Mouse (Mus musculus) lung, embryonic 16.5 days (tissue): ENCODE results near the gene Rad51b. TPM values are rescaled to one million over a fixed set of nuclear protein-coding genes. Genes with fewer than 3 reads are reported as not detected.
A peak's percentile ranks its signal among the peaks of the same experiment; 100 is the strongest.

Source experiments
- ATAC-seq: fragments of 200-750 bp; cut with Nextera tagmentation; 2 replicates; pipeline ENCODE4 v1.8.0; 2017; ENCODE audit warnings: low read depth, mild to moderate bottlenecking, moderate library complexity
- H3K27ac ChIP-seq: fragments of 300-500 bp; sonication (generic); 2 replicates; pipeline ENCODE4 v1.5.1; 2014; ENCODE audit warnings: mild to moderate bottlenecking, control low read depth, low read length
- H3K27me3 ChIP-seq: fragments of 300-500 bp; sonication (generic); 2 replicates; pipeline ENCODE4 v1.6.1; 2014; ENCODE audit warnings: low read depth, low read length, mixed read lengths; ENCODE audit not compliant: control insufficient read depth, insufficient read depth
- H3K36me3 ChIP-seq: fragments of 300-500 bp; sonication (generic); 2 replicates; pipeline ENCODE4 v1.6.1; 2014; ENCODE audit warnings: low read length; ENCODE audit not compliant: control insufficient read depth, insufficient read depth
- H3K4me1 ChIP-seq: fragments of 300-500 bp; sonication (generic); replicated peaks from 2 replicates; pipeline ENCODE4 v1.6.1; 2014; ENCODE audit warnings: low read length, mixed read lengths; ENCODE audit not compliant: control insufficient read depth, insufficient read depth
- H3K4me2 ChIP-seq: fragments of 300-500 bp; sonication (generic); 2 replicates; pipeline ENCODE4 v1.6.1; 2014; ENCODE audit warnings: low read depth, low read length, control low read depth
- H3K4me3 ChIP-seq: fragments of 300-500 bp; sonication (generic); 2 replicates; pipeline ENCODE4 v1.5.1; 2014; ENCODE audit warnings: mild to moderate bottlenecking, low read length, control low read depth
- H3K9ac ChIP-seq: fragments of 300-500 bp; sonication (generic); 2 replicates; pipeline ENCODE4 v1.6.1; 2014; ENCODE audit warnings: low read length, control low read depth
- H3K9me3 ChIP-seq: fragments of 300-500 bp; sonication (generic); 2 replicates; pipeline ENCODE4 v1.6.1; 2016; ENCODE audit warnings: low read length; ENCODE audit not compliant: control insufficient read depth
- WGBS: fragments of 180-500 bp; shearing (Covaris S2); extraction: QIAGEN DNeasy Blood & Tissue Kit; methylation state at CpG from one replicate; pipeline ENCODE4 v1.1.7; 2014; 5-methylcytosine and 5-hydroxymethylcytosine counted together
- polyA plus RNA-seq: library from polyadenylated mRNA; unstranded; fragments of >200 nt; fragmentation: Nextera tagmentation; extraction: Ambion mirVana; gene quantifications from 2 replicates; pipeline ENCODE4 v1.2.1, GENCODE M21; 2015

The Rad51b gene
- polyA plus RNA-seq, 1 experiment from 2014 or later = 7.6 TPM

GRCm38 (mm10) chr12:79358613-79359218, 61.6 kb downstream of the Rad51b start:
- 14% methylated on average over 9 of the region's 10 CpGs for WGBS
- H3K9me3 ChIP-seq = no peaks in the 10 kb centered on the region
- peak; percentile 76 for ATAC-seq
- H3K4me3 ChIP-seq = no peak overlapping the region
- H3K27me3 ChIP-seq = no peaks in the 10 kb centered on the region
- no peak overlapping the region for H3K4me2 ChIP-seq
- H3K27ac ChIP-seq = no peak overlapping the region
- H3K36me3 ChIP-seq = no peaks in the 10 kb centered on the region
- peaks cover 13% of the 10 kb centered on the region for H3K4me1 ChIP-seq
- H3K9ac ChIP-seq = no peak overlapping the region

DNA sequence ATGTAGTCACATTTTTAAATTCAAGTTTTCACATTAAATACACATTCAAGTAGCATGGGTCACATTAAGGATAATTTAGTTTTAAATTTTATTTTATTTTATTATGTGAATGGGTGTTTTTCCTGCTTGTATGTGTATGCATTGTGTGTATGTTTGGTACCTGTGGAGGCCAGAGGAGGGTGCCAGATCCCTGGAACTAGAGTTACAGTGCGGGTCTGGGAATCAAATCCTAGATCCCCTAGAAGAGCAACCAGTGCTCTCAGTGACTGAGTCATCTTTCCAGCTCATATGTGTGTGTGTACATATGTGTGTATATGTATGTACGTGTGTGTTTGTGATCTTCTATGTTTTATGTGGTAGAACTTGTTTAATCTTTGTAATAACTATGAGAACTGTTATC, 62.3 kb downstream of the Rad51b start:
- H3K36me3 ChIP-seq = no peaks in the 10 kb centered on the region
- ATAC-seq = no peak
- no peaks in the 10 kb centered on the region for H3K27me3 ChIP-seq
- H3K4me3 ChIP-seq = no peak overlapping the region
- no peak overlapping the region for H3K27ac ChIP-seq
- H3K4me2 ChIP-seq = no peak overlapping the region
- peaks cover 11% of the 10 kb centered on the region for H3K4me1 ChIP-seq
- no peak overlapping the region for H3K9ac ChIP-seq
- no peaks in the 10 kb centered on the region for H3K9me3 ChIP-seq
- 86% methylated on average over 2 of the region's 2 CpGs for WGBS

DNA sequence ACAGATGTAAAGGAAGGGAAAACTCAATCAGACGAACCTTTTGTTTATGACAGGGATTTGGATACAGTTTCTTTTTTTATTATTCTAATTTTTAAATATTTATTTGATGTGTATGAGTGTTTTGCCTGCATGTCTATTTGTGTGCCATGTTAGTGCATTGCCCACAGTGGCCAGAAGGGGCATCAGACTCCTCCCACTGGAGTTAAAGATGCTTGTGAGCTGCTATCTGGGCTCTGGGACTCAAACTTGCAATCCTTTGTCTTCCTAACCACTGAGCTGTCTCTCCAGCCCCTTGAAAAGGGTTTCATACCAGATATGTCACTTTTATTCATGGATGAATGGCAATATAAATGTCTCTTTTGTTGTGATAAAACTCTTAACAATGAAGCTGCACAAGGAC, 65.1 kb downstream of the Rad51b start:
- 37% methylated on average over 1 of the region's 1 CpGs for WGBS
- no peaks in the 10 kb centered on the region for H3K27me3 ChIP-seq
- no peak overlapping the region for H3K4me3 ChIP-seq
- H3K4me1 ChIP-seq = peaks cover under 1% of the 10 kb centered on the region
- no peak overlapping the region for H3K9ac ChIP-seq
- no peaks in the 10 kb centered on the region for H3K9me3 ChIP-seq
- ATAC-seq = 0 out of 2 replicates have a peak, but pooled peaks have one; percentile 9
- H3K36me3 ChIP-seq = no peaks in the 10 kb centered on the region
- H3K4me2 ChIP-seq = no peak overlapping the region
- no peak overlapping the region for H3K27ac ChIP-seq

DNA sequence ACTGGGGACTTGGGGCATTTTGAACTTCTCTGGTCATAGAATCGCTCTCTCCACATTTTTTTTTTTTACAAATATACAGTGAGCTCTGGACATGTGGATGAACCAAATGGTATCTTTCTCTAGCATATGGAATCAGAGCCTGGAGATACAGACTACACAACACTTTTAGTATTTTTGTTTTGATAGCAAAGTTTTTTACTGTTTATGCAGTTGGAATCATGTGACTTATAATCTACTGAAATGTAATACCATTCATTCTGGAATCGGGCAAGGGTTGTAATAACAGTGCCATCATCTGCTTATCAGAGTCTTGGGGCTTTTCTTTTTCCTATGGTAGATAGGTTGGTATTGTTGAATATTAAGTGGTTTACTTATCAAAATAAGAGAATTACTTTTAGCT, 67.2 kb downstream of the Rad51b start:
- Histone ChIP-seq H3K4me2 (no peak overlapping the region), H3K27me3 (no peaks in the 10 kb centered on the region), H3K4me1 (no peaks in the 10 kb centered on the region), H3K27ac (no peak overlapping the region), H3K36me3 (no peaks in the 10 kb centered on the region), H3K9ac (no peak overlapping the region), H3K4me3 (no peak overlapping the region), H3K9me3 (no peaks in the 10 kb centered on the region)
- WGBS = 84% methylated on average over 2 of the region's 2 CpGs
- ATAC-seq = no peak

- Histone ChIP-seq H3K9ac (no peak overlapping the region), H3K4me3 (no peak overlapping the region), H3K9me3 (no peaks in the 10 kb centered on the region), H3K27ac (no peak overlapping the region), H3K4me2 (no peak overlapping the region), H3K36me3 (no peaks in the 10 kb centered on the region), H3K27me3 (no peaks in the 10 kb centered on the region), H3K4me1 (peaks cover 5% of the 10 kb centered on the region; the same call in 1 of the 2 replicates)
- WGBS = 83% methylated on average over 3 of the region's 3 CpGs
- ATAC-seq = no peak
Measured at GRCm38 (mm10) chr12:79368818-79369217, 71.7 kb downstream of the Rad51b start.

- Histone ChIP-seq H3K36me3 (no peaks in the 10 kb centered on the region), H3K4me2 (no peak overlapping the region), H3K9me3 (no peaks in the 10 kb centered on the region), H3K27me3 (no peaks in the 10 kb centered on the region), H3K27ac (no peak overlapping the region; the same call in 1 of the 2 replicates), H3K4me1 (peaks cover 5% of the 10 kb centered on the region; the same call in 1 of the 2 replicates), H3K9ac (no peak overlapping the region), H3K4me3 (no peak overlapping the region)
- ATAC-seq = no peak
- WGBS = 72% methylated on average over 7 of the region's 7 CpGs
Measured at GRCm38 (mm10) chr12:79369512-79370165, 72.6 kb downstream of the Rad51b start.

DNA sequence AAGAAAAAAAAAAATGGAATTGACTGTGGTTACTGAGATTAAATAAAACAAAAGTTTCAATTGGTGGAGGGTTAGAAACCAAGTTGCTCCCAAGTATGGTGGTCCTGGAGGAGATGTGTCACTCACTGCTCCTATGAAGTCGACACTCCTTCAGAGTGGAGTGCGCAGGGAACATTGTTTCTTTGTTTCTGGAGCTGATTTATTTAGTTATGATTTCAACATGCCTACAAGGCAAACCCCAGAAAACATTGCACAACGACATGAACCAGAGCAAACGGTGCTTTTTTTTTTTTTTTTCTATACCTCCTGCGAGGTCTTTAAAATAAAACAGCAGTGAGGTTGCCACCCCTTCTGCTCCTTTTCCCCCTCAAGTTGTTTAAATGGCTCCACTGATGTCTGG, 75.6 kb downstream of the Rad51b start:
- Histone ChIP-seq H3K4me2 (no peak overlapping the region), H3K27me3 (no peaks in the 10 kb centered on the region), H3K9ac (no peak overlapping the region; the same call in 1 of the 2 replicates), H3K9me3 (no peaks in the 10 kb centered on the region), H3K4me1 (peaks cover 5% of the 10 kb centered on the region; the same call in 1 of the 2 replicates), H3K4me3 (no peak overlapping the region), H3K36me3 (no peaks in the 10 kb centered on the region), H3K27ac (0 out of 2 replicates have a peak overlapping the region, but pooled peaks have one; percentile 36)
- WGBS = 31% methylated on average over 5 of the region's 5 CpGs
- ATAC-seq = peak; percentile 78; the same call in 1 of the 2 replicates

- Histone ChIP-seq H3K27ac (no peak overlapping the region), H3K9me3 (no peaks in the 10 kb centered on the region)
- ATAC-seq = no peak
Measured at GRCm38 (mm10) chr12:79377378-79377777, 80.3 kb downstream of the Rad51b start.

GRCm38 (mm10) chr12:79377861-79378260, 80.8 kb downstream of the Rad51b start:
- H3K27me3 ChIP-seq = no peaks in the 10 kb centered on the region

More at GRCm38 (mm10) chr12:79377378-79377777, 80.3 kb downstream of the Rad51b start:
- H3K4me3 ChIP-seq = no peak overlapping the region
- H3K36me3 ChIP-seq = no peaks in the 10 kb centered on the region
- no peak overlapping the region for H3K9ac ChIP-seq
- H3K4me2 ChIP-seq = no peak overlapping the region
- no peaks in the 10 kb centered on the region for H3K27me3 ChIP-seq
- WGBS = 38% methylated on average over 1 of the region's 1 CpGs
- H3K4me1 ChIP-seq = peaks cover 5% of the 10 kb centered on the region

More at GRCm38 (mm10) chr12:79377861-79378260, 80.8 kb downstream of the Rad51b start:
- H3K4me2 ChIP-seq = no peak overlapping the region
- peaks cover 5% of the 10 kb centered on the region for H3K4me1 ChIP-seq
- H3K27ac ChIP-seq = peak overlapping the region; percentile 62
- 35% methylated on average over 4 of the region's 4 CpGs for WGBS
- no peak overlapping the region for H3K9ac ChIP-seq
- H3K9me3 ChIP-seq = no peaks in the 10 kb centered on the region
- no peaks in the 10 kb centered on the region for H3K36me3 ChIP-seq
- no peak overlapping the region for H3K4me3 ChIP-seq
- ATAC-seq = no peak
